Comparison of ENCODE assay signal across 20 mouse cellular contexts in the genomic region with DNA sequence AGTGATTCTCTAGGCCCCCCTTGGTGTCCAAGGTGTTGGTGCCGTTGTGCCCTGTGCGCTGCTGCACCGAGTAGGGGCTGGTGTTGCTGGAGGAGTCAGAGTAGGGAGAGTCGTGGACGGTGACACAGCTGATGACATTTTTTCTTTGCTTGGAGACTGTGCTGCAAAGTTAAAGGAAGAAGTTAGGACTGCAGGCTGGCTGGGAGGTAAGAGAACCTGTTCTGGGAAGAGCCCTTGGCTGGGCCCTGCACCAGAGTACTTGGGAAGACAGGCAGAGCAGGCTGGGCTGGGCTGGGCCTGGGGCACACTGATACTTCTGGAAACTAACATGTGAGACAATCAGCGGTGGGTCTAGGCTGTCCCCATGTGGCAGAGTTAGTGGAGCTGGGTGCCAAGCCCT. TPM values are rescaled to one million over a fixed set of nuclear protein-coding genes. Genes with fewer than 3 reads are reported as not detected.
DNase-seq lines count a peak whose midpoint lies in the region; ATAC-seq and TF ChIP-seq lines count a peak whose summit lies in the region.
"Had no signal": no experiment of that assay in that cellular context is flagged by ENCODE, and none has a peak within 500 bp of the region (broad histone marks: within the 10 kb centered on the region; RNA-seq: fewer than 3 reads in every experiment).

No protein-coding gene starts in this region.

- peak; percentile 47 for DNase-seq in forebrain, embryonic 11.5 days (ENCODE audit: low spot score)
- no peak for DNase-seq in heart, postnatal 14 days
- DNase-seq in left cerebral cortex, adult 2 months (ENCODE audit: extremely low spot score in 1 of 2, low spot score in 2 of 2) = no peak
- no peak for DNase-seq in left cerebral cortex, postnatal 14 days (ENCODE audit: low spot score in 2 of 2)
- no peak for DNase-seq in testis, postnatal 10 days (ENCODE audit: low spot score)
- DNase-seq: cerebellum, adult 11-12 months; cerebellum, postnatal 10 days; forebrain, postnatal 0 days; right cerebral cortex, postnatal 25 days; spleen, adult 18-20 months; thymus, postnatal 25 days had no signal

- no peak for TF ChIP-seq CTCF in left cerebral cortex, adult 2 months (IDR thresholded peaks at IDR 0.05)
- no peak for TF ChIP-seq CTCF in testis, adult 2 months (IDR thresholded peaks at IDR 0.05; ENCODE audit: control insufficient read depth, insufficient read depth, insufficient replicate concordance, low read depth, low read length)

- no peaks in the 10 kb centered on the region for H3K27me3 ChIP-seq in forebrain, embryonic 11.5 days (ENCODE audit: control insufficient read depth, insufficient read depth, low read length)
- no peaks in the 10 kb centered on the region for H3K27me3 ChIP-seq in forebrain, embryonic 16.5 days (replicated peaks; ENCODE audit: control insufficient read depth, insufficient read depth, low read length)
- H3K27me3 ChIP-seq in heart, embryonic 12.5 days (replicated peaks) = no peaks in the 10 kb centered on the region
- H3K27me3 ChIP-seq in testis, adult 2 months (ENCODE audit: control insufficient read depth, insufficient read depth, low read length) = no peaks in the 10 kb centered on the region
- H3K27me3 ChIP-seq: midbrain, embryonic 13.5 days; neural tube, embryonic 12.5 days had no signal

- no peak overlapping the region for H3K4me3 ChIP-seq in forebrain, embryonic 11.5 days (ENCODE audit: low read depth, low read length)
- H3K4me3 ChIP-seq in forebrain, embryonic 16.5 days (replicated peaks; ENCODE audit: low read length) = no peak overlapping the region
- no peak overlapping the region for H3K4me3 ChIP-seq in heart, embryonic 12.5 days
- no peak overlapping the region for H3K4me3 ChIP-seq in left cerebral cortex, adult 2 months
- peak overlapping the region; percentile 77 for H3K4me3 ChIP-seq in testis, adult 2 months (ENCODE audit: control insufficient read depth, low read depth, low read length)
- H3K4me3 ChIP-seq: embryonic facial prominence, embryonic 10.5 days; midbrain, embryonic 13.5 days; neural tube, embryonic 12.5 days had no signal

- no peaks in the 10 kb centered on the region for H3K9me3 ChIP-seq in forebrain, embryonic 11.5 days (ENCODE audit: control insufficient read depth, low read length)
- no peaks in the 10 kb centered on the region for H3K9me3 ChIP-seq in forebrain, embryonic 16.5 days (ENCODE audit: control insufficient read depth, low read length)
- no peaks in the 10 kb centered on the region for H3K9me3 ChIP-seq in heart, embryonic 12.5 days (replicated peaks)
- H3K9me3 ChIP-seq: embryonic facial prominence, embryonic 10.5 days; midbrain, embryonic 13.5 days; neural tube, embryonic 12.5 days had no signal

- ATAC-seq in forebrain, embryonic 11.5 days (replicated peaks; ENCODE audit: low FRiP score) = no peak
- no peak for ATAC-seq in forebrain, embryonic 16.5 days
- ATAC-seq in heart, embryonic 12.5 days (ENCODE audit: insufficient number of reproducible peaks, low FRiP score) = no peak
- ATAC-seq: activated CD4-positive, CD25-positive, alpha-beta regulatory T cell, adult 4 months; forebrain, postnatal 0 days; midbrain, embryonic 13.5 days had no signal

- H3K4me1 ChIP-seq in forebrain, embryonic 11.5 days (replicated peaks; ENCODE audit: control insufficient read depth, insufficient read depth, low read length) = no peaks in the 10 kb centered on the region
- no peaks in the 10 kb centered on the region for H3K4me1 ChIP-seq in forebrain, embryonic 16.5 days (replicated peaks; ENCODE audit: control insufficient read depth, insufficient read depth, low read length)
- peaks cover 43% of the 10 kb centered on the region for H3K4me1 ChIP-seq in heart, embryonic 12.5 days (replicated peaks)
- no peaks in the 10 kb centered on the region for H3K4me1 ChIP-seq in testis, adult 2 months (ENCODE audit: control insufficient read depth, insufficient read depth, low read length)
- H3K4me1 ChIP-seq: midbrain, embryonic 13.5 days; neural tube, embryonic 12.5 days had no signal

- intact Hi-C loops in heart, postnatal 14 days (cut with DNase I) = no loop called here
- intact Hi-C loops in left cerebral cortex, adult 2 months (cut with DNase I) = no loop called here
- intact Hi-C loops in left cerebral cortex, postnatal 14 days (cut with DNase I) = no loop called here

- H3K4me2 ChIP-seq in forebrain, embryonic 11.5 days (ENCODE audit: low read depth, low read length, severe bottlenecking) = no peak overlapping the region
- no peak overlapping the region for H3K4me2 ChIP-seq in forebrain, embryonic 16.5 days (ENCODE audit: low read length)
- H3K4me2 ChIP-seq in heart, embryonic 12.5 days = no peak overlapping the region
- H3K4me2 ChIP-seq: midbrain, embryonic 13.5 days; neural tube, embryonic 12.5 days had no signal

- no peak overlapping the region for H3K9ac ChIP-seq in forebrain, embryonic 11.5 days (ENCODE audit: low read length)
- H3K9ac ChIP-seq in forebrain, embryonic 16.5 days (replicated peaks; ENCODE audit: low read depth, low read length) = no peak overlapping the region
- no peak overlapping the region for H3K9ac ChIP-seq in heart, embryonic 12.5 days
- H3K9ac ChIP-seq: forebrain, postnatal 0 days; liver, embryonic 14.5 days; midbrain, embryonic 13.5 days; neural tube, embryonic 12.5 days had no signal

- no peak overlapping the region for H3K27ac ChIP-seq in forebrain, embryonic 11.5 days (ENCODE audit: low read depth, low read length)
- H3K27ac ChIP-seq in forebrain, embryonic 16.5 days (ENCODE audit: low read length) = no peak overlapping the region
- H3K27ac ChIP-seq in heart, embryonic 12.5 days (ENCODE audit: poor library complexity, severe bottlenecking) = peak overlapping the region; percentile 78
- H3K27ac ChIP-seq in left cerebral cortex, adult 2 months = peak overlapping the region; percentile 26; the same call in 1 of the 2 replicates
- no peak overlapping the region for H3K27ac ChIP-seq in testis, adult 2 months (ENCODE audit: control insufficient read depth, insufficient read depth, low read depth, low read length)
- H3K27ac ChIP-seq: embryonic facial prominence, embryonic 10.5 days; liver, embryonic 14.5 days; midbrain, embryonic 13.5 days; neural tube, embryonic 12.5 days had no signal

- WGBS in forebrain, embryonic 11.5 days = 89% methylated on average over 6 of the region's 6 CpGs
- 95% methylated on average over 6 of the region's 6 CpGs for WGBS in forebrain, embryonic 16.5 days
- WGBS in heart, embryonic 12.5 days = 82% methylated on average over 6 of the region's 6 CpGs

- TF ChIP-seq POLR2A in testis, adult 2 months (IDR thresholded peaks at IDR 0.05; ENCODE audit: control insufficient read depth, low read depth, low read length) = no peak

- H3K36me3 ChIP-seq in forebrain, embryonic 11.5 days (ENCODE audit: control insufficient read depth, insufficient read depth, low read length) = peaks cover 6% of the 10 kb centered on the region; the same call in 1 of the 2 replicates
- peaks cover 16% of the 10 kb centered on the region for H3K36me3 ChIP-seq in forebrain, embryonic 16.5 days (ENCODE audit: control insufficient read depth, insufficient read depth)
- H3K36me3 ChIP-seq in heart, embryonic 12.5 days = peaks cover 49% of the 10 kb centered on the region
- peaks cover 5% of the 10 kb centered on the region; the same call in 1 of the 2 replicates for H3K36me3 ChIP-seq in testis, adult 2 months (ENCODE audit: control insufficient read depth, insufficient read depth, low read length)

RNA-seq across cellular contexts. Expression of a gene that starts 40.7 kb away (rescaled TPM):
- polyA plus RNA-seq in forebrain, embryonic 11.5 days (2014; fragmentation: Nextera tagmentation; extraction: Ambion mirVana) = 0.95 and 1.9 TPM in 2 replicates
- 7.8 and 10.9 TPM in 2 replicates for polyA plus RNA-seq in forebrain, embryonic 16.5 days (2015; fragmentation: Nextera tagmentation; extraction: Ambion mirVana)
- polyA plus RNA-seq in heart, embryonic 12.5 days (2016; fragmentation: Nextera tagmentation; extraction: Ambion mirVana) = 0.95 and 1.3 TPM in 2 replicates
- 1 to 10 TPM; 1.9 to 2.4 TPM for total RNA-seq in heart, postnatal 14 days (2021)
- 10 to 100 TPM; 67.4 to 69.7 TPM for total RNA-seq in left cerebral cortex, adult 2 months (2021)
- 100 to 1,000 TPM; 118 to 129 TPM for total RNA-seq in left cerebral cortex, postnatal 14 days (2021)
- 0.41 and 0.61 TPM in 2 replicates for polyA plus RNA-seq in testis, adult 2 months (2012; rRNA removed)
- total RNA-seq: megakaryocyte, adult 5-6 weeks had no signal
- polyA plus RNA-seq: activated CD4-positive, CD25-positive, alpha-beta regulatory T cell, adult 4 months had no signal

Comparison
In these comparisons a context has a peak if more than half of its experiments do, and no peak if none do; other contexts are left out.
1. H3K27ac ChIP-seq: peak in heart, embryonic 12.5 days (single experiment) and left cerebral cortex, adult 2 months (single experiment); none in forebrain, embryonic 11.5 days (single experiment), forebrain, embryonic 16.5 days (single experiment) and testis, adult 2 months (single experiment).